Mouse (Mus musculus) heart, embryonic 16.5 days (tissue): ENCODE results near the gene Kcnab3. TPM values are rescaled to one million over a fixed set of nuclear protein-coding genes. Genes with fewer than 3 reads are reported as not detected.

ENCODE experiments used
- ATAC-seq: fragments of 200-750 bp; cut with Nextera tagmentation; replicated peaks from 2 replicates; pipeline ENCODE4 v1.8.0; 2017; ENCODE audit warnings: moderate number of reproducible peaks; ENCODE audit not compliant: insufficient read depth, low FRiP score; ENCODE audit errors: extremely low read depth
- H3K27ac ChIP-seq: fragments of 300-500 bp; sonication (generic); 2 replicates; pipeline ENCODE4 v1.5.1; 2014; ENCODE audit warnings: mild to moderate bottlenecking, low read length, control low read depth, moderate library complexity
- H3K27me3 ChIP-seq: fragments of 300-500 bp; sonication (generic); 2 replicates; pipeline ENCODE4 v1.6.1; 2014; ENCODE audit warnings: low read length, mixed read lengths; ENCODE audit not compliant: control insufficient read depth, insufficient read depth
- H3K36me3 ChIP-seq: fragments of 300-500 bp; sonication (generic); 2 replicates; pipeline ENCODE4 v1.6.1; 2014; ENCODE audit not compliant: control insufficient read depth, insufficient read depth
- H3K4me1 ChIP-seq: fragments of 300-500 bp; sonication (generic); 2 replicates; pipeline ENCODE4 v1.6.1; 2014; ENCODE audit warnings: low read length, mixed read lengths; ENCODE audit not compliant: control insufficient read depth, insufficient read depth
- H3K4me2 ChIP-seq: fragments of 300-500 bp; sonication (generic); 2 replicates; pipeline ENCODE4 v1.6.1; 2014; ENCODE audit warnings: low read depth, mild to moderate bottlenecking, control low read depth, low read length
- H3K4me3 ChIP-seq: fragments of 300-500 bp; sonication (generic); 2 replicates; pipeline ENCODE4 v1.5.1; 2014; ENCODE audit warnings: mild to moderate bottlenecking, control low read depth, low read length
- H3K9ac ChIP-seq: fragments of 300-500 bp; sonication (generic); 2 replicates; pipeline ENCODE4 v1.6.1; 2014; ENCODE audit warnings: low read length, control low read depth
- H3K9me3 ChIP-seq: fragments of 300-500 bp; sonication (generic); replicated peaks from 2 replicates; pipeline ENCODE4 v1.6.1; 2016; ENCODE audit warnings: low read length; ENCODE audit not compliant: control insufficient read depth
- WGBS: fragments of 180-500 bp; shearing (Covaris S2); extraction: QIAGEN DNeasy Blood & Tissue Kit; methylation state at CpG from one replicate; pipeline ENCODE4 v1.1.7; 2014; 5-methylcytosine and 5-hydroxymethylcytosine counted together
- polyA plus RNA-seq: library from polyadenylated mRNA; unstranded; fragments of >200 nt; fragmentation: Nextera tagmentation; extraction: Ambion mirVana; gene quantifications from 2 replicates; pipeline ENCODE4 v1.2.1, GENCODE M21; 2015

Gene Kcnab3
- 0.79 and 1.2 TPM in 2 replicates for polyA plus RNA-seq

- Histone ChIP-seq H3K27me3 (peaks cover 10% of the 10 kb centered on the region; the same call in 1 of the 2 replicates), H3K9me3 (no peaks in the 10 kb centered on the region), H3K27ac (0 out of 2 replicates have a peak within 1 kb of the TSS, but pooled peaks have one; percentile 24), H3K9ac (peak within 1 kb of the TSS; percentile 76), H3K4me3 (peak within 1 kb of the TSS; percentile 67), H3K4me1 (peaks cover 29% of the 10 kb centered on the region), H3K4me2 (peak within 1 kb of the TSS; percentile 99), H3K36me3 (no peaks in the 10 kb centered on the region)
- ATAC-seq = peak; percentile 54; the same call in 1 of the 2 replicates
- WGBS = 10% methylated on average over 26 of the region's 26 CpGs
These were observed at the start of gene Kcnab3 for GRCm38 (mm10) chr11:69325628-69326407. Gene Kcnab3, plus strand, starts transcription at chr11:69326258.

- H3K4me3 ChIP-seq = no peak overlapping the region
- H3K4me2 ChIP-seq = no peak overlapping the region
- H3K27ac ChIP-seq = no peak overlapping the region
- no peaks in the 10 kb centered on the region for H3K36me3 ChIP-seq
- no peak for ATAC-seq
- H3K27me3 ChIP-seq = no peaks in the 10 kb centered on the region
- no peaks in the 10 kb centered on the region for H3K9me3 ChIP-seq
- H3K4me1 ChIP-seq = peaks cover 4% of the 10 kb centered on the region; the same call in 1 of the 2 replicates
- 68% methylated on average over 5 of the region's 5 CpGs for whole genome bisulfite sequencing
- no peak overlapping the region for H3K9ac ChIP-seq
These were observed 48.8 kb upstream of the Kcnab3 start for GRCm38 (mm10) chr11:69277267-69277666.

- Histone ChIP-seq H3K9ac (no peak overlapping the region), H3K27me3 (no peaks in the 10 kb centered on the region), H3K4me3 (no peak overlapping the region), H3K27ac (no peak overlapping the region), H3K4me2 (no peak overlapping the region), H3K9me3 (0 out of 2 replicates have a peak, but pooled peaks cover 2% of the 10 kb centered on the region), H3K4me1 (no peaks in the 10 kb centered on the region), H3K36me3 (no peaks in the 10 kb centered on the region)
- 87% methylated on average over 5 of the region's 5 CpGs for WGBS
- ATAC-seq = no peak
These were observed 34.9 kb upstream of the Kcnab3 start for GRCm38 (mm10) chr11:69291111-69291510.

- no peak overlapping the region for H3K9ac ChIP-seq
- H3K9me3 ChIP-seq = no peaks in the 10 kb centered on the region
- no peak overlapping the region for H3K4me3 ChIP-seq
- no peak overlapping the region for H3K4me2 ChIP-seq
- H3K36me3 ChIP-seq = peaks cover 8% of the 10 kb centered on the region
- H3K27me3 ChIP-seq = no peaks in the 10 kb centered on the region
- H3K4me1 ChIP-seq = no peaks in the 10 kb centered on the region
- H3K27ac ChIP-seq = no peak overlapping the region
- 82% methylated on average over 3 of the region's 3 CpGs for WGBS
- ATAC-seq = no peak
These were observed 30.8 kb upstream of the Kcnab3 start for GRCm38 (mm10) chr11:69295286-69295685.

GRCm38 (mm10) chr11:69297799-69298198 lies 28.3 kb upstream of the Kcnab3 start:
- no peak overlapping the region for H3K27ac ChIP-seq
- H3K4me3 ChIP-seq = no peak overlapping the region
- no peaks in the 10 kb centered on the region for H3K27me3 ChIP-seq
- no peaks in the 10 kb centered on the region for H3K4me1 ChIP-seq
- WGBS = 63% methylated on average over 2 of the region's 2 CpGs
- H3K9me3 ChIP-seq = no peaks in the 10 kb centered on the region
- no peak overlapping the region for H3K9ac ChIP-seq
- H3K36me3 ChIP-seq = peaks cover 8% of the 10 kb centered on the region
- ATAC-seq = no peak
- no peak overlapping the region for H3K4me2 ChIP-seq

GRCm38 (mm10) chr11:69298231-69298630 lies 27.8 kb upstream of the Kcnab3 start:
- no peak for ATAC-seq
- no peak overlapping the region for H3K27ac ChIP-seq
- no peak overlapping the region for H3K9ac ChIP-seq
- H3K9me3 ChIP-seq = no peaks in the 10 kb centered on the region
- no peaks in the 10 kb centered on the region for H3K4me1 ChIP-seq
- H3K4me3 ChIP-seq = no peak overlapping the region
- H3K27me3 ChIP-seq = no peaks in the 10 kb centered on the region
- 71% methylated on average over 7 of the region's 7 CpGs for WGBS
- no peak overlapping the region for H3K4me2 ChIP-seq
- peaks cover 12% of the 10 kb centered on the region for H3K36me3 ChIP-seq

DNA sequence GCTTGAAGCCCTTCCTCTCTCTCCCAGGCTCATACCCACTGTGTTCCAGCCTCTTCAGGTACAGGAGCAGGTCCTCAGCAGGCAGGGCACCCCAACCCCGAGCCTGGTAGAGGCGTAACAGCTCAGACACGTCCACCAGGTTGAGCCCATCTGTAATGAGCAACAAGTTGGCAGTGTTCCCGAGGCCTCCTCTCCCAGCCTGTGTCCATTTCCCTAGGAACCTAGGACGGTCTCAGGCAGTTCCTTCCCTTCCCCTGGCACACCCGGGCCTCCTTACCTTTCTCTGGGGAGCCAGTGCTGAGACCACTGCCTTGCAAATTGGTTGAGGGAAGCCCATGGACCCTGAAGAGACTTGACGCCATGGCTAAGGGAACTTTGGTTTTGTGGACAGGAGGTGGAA lies 23.2 kb upstream of the Kcnab3 start:
- Histone ChIP-seq H3K9ac (no peak overlapping the region), H3K27me3 (no peaks in the 10 kb centered on the region), H3K4me1 (no peaks in the 10 kb centered on the region), H3K4me2 (no peak overlapping the region), H3K9me3 (no peaks in the 10 kb centered on the region), H3K27ac (no peak overlapping the region), H3K4me3 (no peak overlapping the region), H3K36me3 (peaks cover 36% of the 10 kb centered on the region)
- 80% methylated on average over 7 of the region's 7 CpGs for WGBS
- no peak for ATAC-seq

DNA sequence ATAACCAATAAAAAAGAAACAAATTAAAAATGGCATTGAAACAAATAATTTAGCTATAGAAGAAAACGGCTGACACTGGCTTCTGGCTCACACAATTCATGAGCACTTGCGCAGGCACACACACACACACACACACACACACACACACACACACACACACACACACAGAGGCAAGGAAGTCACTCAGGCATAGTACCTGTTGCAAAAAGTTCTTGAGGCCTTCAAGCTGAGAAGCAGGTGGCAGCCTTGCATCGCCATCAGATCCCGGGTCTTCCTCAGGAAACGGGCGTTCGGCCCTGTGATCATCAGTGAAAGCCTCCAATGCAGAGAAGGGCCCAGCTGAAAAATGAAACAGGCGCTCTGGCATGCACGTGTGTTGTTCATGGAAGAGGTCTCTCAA lies 20.8 kb upstream of the Kcnab3 start:
- no peak for ATAC-seq

DNA sequence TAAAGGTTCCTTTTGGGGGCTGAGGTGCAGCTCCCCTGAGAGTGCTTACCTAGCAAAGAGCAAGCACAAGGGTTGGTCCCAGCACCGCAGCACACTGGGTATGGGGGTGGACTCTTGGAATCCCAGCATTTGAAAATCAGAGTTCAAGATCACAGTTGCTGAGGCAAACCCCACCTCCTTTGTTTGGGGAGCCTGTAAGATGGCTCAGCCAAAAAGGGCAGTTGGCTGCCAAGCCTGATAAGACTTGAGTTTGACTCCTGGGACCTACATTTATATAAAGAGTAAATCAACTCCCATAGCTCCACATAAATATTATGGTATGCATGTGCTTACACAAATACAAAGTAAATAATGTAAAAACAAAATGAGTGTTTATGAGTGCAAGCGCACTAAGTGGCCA lies 20.0 kb upstream of the Kcnab3 start:
- 92% methylated on average over 2 of the region's 2 CpGs for WGBS
- ATAC-seq = no peak
- Histone ChIP-seq H3K4me2 (no peak overlapping the region), H3K9me3 (no peaks in the 10 kb centered on the region), H3K4me3 (no peak overlapping the region), H3K36me3 (peaks cover 47% of the 10 kb centered on the region), H3K9ac (no peak overlapping the region), H3K4me1 (no peaks in the 10 kb centered on the region), H3K27me3 (no peaks in the 10 kb centered on the region), H3K27ac (no peak overlapping the region)

More for the DNA sequence above, 20.8 kb upstream of the Kcnab3 start:
- Histone ChIP-seq H3K9me3 (no peaks in the 10 kb centered on the region), H3K27ac (no peak overlapping the region), H3K4me3 (no peak overlapping the region), H3K36me3 (peaks cover 41% of the 10 kb centered on the region), H3K4me2 (no peak overlapping the region), H3K9ac (no peak overlapping the region), H3K4me1 (no peaks in the 10 kb centered on the region), H3K27me3 (no peaks in the 10 kb centered on the region)
- 93% methylated on average over 9 of the region's 9 CpGs for WGBS
